Mouse (Mus musculus): ENCODE results near the gene Ttc9c.

Ttc9c gene

DNA sequence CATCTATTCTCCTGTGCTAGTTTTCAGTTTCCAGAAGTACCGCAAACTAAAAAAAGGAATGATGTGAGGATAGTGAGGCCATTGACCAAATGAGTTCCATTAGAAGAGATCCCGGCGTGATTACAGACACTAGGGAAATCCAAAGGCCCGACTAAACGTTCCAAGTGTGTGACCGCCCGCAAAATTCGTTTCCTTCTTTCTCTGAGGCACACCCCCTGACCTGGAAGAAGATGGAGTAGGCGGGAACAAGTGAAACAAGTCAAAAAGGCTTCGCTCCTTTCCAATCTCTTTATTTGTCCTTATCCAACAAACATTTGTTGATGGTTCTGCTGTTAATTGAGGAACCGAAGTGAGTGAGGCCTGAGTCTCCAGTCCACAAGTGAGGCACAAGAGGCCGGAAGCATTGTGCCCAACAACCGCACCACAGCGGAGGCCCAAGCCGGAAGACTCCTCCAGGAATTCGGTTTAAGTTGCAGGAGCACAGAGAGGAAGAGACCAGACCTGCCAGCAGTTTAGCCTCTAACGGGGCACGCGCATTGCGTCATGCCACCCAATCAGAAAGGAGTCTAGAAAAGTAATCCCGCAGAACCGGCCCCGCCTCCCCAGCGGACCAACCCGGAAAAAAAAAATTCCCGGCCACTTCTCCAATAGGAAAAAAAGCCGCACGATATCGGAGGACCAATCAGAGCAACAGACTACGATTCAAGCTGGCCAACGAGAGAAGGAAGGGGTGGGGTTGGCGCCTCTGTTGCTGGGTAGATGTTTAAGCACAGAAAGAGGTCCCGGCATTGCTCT is at the start of gene Ttc9c:
Gene Ttc9c (minus strand): TSS at position 533 of the 795 bp plus-strand sequence.
- TF ChIP-seq NANOG (IDR thresholded peaks at IDR 0.05; ENCODE audit: borderline replicate concordance, low read length) (no peak), CTCF (conservative IDR thresholded peaks at IDR 0.05; ENCODE audit: low read length) (no peak), POU5F1 (IDR thresholded peaks at IDR 0.05; ENCODE audit: borderline replicate concordance, low read length) (no peak)
- H3K9me3 ChIP-seq (ENCODE audit: low read length): no peaks in the 10 kb centered on the region
- peak within 1 kb of the TSS; percentile 99 for H3K4me3 ChIP-seq (replicated peaks; ENCODE audit: low read length)

DNA sequence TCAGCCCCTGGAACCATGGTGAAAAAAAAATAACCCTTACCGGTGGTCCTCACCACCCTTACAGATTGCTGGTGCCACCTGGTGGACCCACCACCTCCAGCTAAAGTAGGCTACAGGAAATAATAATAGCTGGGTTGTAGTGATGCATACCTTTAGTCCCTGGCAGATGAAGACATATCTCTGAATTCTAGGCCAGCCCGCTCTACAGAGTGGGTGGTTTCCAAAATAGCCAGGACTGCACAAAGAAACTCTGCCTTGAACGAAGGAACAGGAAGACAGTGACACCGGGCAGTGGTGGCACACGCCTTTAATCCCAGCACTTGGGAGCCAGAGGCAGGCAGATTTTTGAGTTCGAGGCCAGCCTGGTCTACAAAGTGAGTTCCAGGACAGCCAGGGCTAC is 45.1 kb upstream of the Ttc9c start:
- Histone ChIP-seq H3K36me3 (ENCODE audit: insufficient read depth, low read length) (no peaks in the 10 kb centered on the region), H3K4me1 (replicated peaks; ENCODE audit: low read depth, low read length) (peaks cover 4% of the 10 kb centered on the region; the same call in 1 of the 2 replicates), H3K27me3 (ENCODE audit: insufficient read depth, low read length) (no peaks in the 10 kb centered on the region), H3K9me3 (ENCODE audit: low read length) (no peaks in the 10 kb centered on the region), H3K4me3 (replicated peaks; ENCODE audit: low read length) (no peak overlapping the region)
- TF ChIP-seq POU5F1 (IDR thresholded peaks at IDR 0.05; ENCODE audit: borderline replicate concordance, low read length) (no peak), CTCF (conservative IDR thresholded peaks at IDR 0.05; ENCODE audit: low read length) (0 out of 2 replicates have a peak, but pooled peaks have one; percentile 9)

More for the DNA sequence above, at the start of gene Ttc9c:
- H3K27me3 ChIP-seq (ENCODE audit: insufficient read depth, low read length): no peaks in the 10 kb centered on the region
- peaks cover 75% of the 10 kb centered on the region for H3K36me3 ChIP-seq (ENCODE audit: insufficient read depth, low read length)
- peaks cover 63% of the 10 kb centered on the region for H3K4me1 ChIP-seq (replicated peaks; ENCODE audit: low read depth, low read length)

DNA sequence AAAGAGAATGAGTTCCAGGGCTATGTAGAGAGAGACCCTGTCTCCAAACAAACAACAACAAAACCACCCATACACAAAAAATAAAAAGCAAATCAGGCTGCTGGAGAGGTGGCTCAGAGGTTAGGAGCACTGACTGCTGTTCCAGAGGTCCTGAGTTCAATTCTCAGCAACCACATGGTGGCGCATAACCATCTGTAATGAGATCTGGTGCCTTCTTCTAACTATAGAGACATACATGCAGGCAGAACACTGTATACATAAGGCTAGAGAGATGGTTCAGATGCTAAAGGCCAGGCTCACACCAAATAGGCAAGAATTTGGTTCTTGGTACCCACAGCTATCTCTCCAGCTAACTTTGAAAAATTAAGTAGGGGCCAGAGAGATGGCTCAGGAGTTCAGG is 39.9 kb upstream of the Ttc9c start:
- H3K9me3 ChIP-seq (ENCODE audit: low read length): no peaks in the 10 kb centered on the region
- no peak for TF ChIP-seq POU5F1 (IDR thresholded peaks at IDR 0.05; ENCODE audit: borderline replicate concordance, low read length)
- peak; percentile 29 for TF ChIP-seq CTCF (conservative IDR thresholded peaks at IDR 0.05; ENCODE audit: low read length)
- no peaks in the 10 kb centered on the region for H3K4me1 ChIP-seq (replicated peaks; ENCODE audit: low read depth, low read length)
- H3K36me3 ChIP-seq (ENCODE audit: insufficient read depth, low read length): no peaks in the 10 kb centered on the region
- no peak overlapping the region for H3K4me3 ChIP-seq (replicated peaks; ENCODE audit: low read length)
- no peaks in the 10 kb centered on the region for H3K27me3 ChIP-seq (ENCODE audit: insufficient read depth, low read length)

DNA sequence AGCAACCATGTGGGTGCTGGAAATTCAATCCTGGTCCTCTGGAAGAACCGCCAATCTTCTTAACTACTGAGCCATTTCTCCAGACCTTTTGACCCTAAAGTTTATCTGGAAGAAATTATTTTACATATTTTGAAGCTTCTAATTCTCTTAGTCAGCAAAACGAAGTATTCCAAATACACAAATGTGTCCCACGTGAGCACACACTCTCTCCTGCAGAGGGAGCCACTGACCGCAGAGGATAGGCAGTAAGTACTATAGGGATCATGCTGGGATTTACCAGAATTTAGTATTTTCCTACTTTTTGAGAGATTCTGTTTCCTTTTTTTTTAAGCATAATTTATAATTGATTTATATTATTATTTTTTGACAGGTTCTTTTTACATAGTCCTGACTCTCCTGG is 38.6 kb upstream of the Ttc9c start:
- H3K4me3 ChIP-seq (replicated peaks; ENCODE audit: low read length): no peak overlapping the region
- no peaks in the 10 kb centered on the region for H3K27me3 ChIP-seq (ENCODE audit: insufficient read depth, low read length)
- no peak for TF ChIP-seq POU5F1 (IDR thresholded peaks at IDR 0.05; ENCODE audit: borderline replicate concordance, low read length)
- TF ChIP-seq CTCF (conservative IDR thresholded peaks at IDR 0.05; ENCODE audit: low read length): peak; percentile 79
- H3K36me3 ChIP-seq (ENCODE audit: insufficient read depth, low read length): no peaks in the 10 kb centered on the region
- H3K4me1 ChIP-seq (replicated peaks; ENCODE audit: low read depth, low read length): peaks cover 1% of the 10 kb centered on the region
- no peaks in the 10 kb centered on the region for H3K9me3 ChIP-seq (ENCODE audit: low read length)

DNA sequence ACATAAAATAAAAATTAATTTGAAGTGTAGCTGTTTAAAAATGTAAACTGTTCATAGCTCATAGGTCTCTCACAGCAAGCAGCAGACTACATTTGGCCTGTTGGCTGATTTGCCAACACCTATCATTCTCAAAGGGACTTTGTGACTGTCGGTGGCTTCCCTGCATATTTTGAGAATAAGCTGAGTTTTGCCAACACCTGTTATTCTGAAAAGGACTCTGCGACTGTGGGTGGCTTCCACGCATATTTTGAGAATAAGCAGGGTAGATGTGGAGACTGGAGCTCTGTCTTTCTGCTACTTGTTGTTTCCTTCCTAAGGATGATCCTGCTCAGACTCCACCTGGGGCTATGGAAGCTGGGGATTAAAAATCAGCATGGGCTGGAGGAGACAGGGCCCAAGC is 34.0 kb upstream of the Ttc9c start:
- no peaks in the 10 kb centered on the region for H3K9me3 ChIP-seq (ENCODE audit: low read length)
- TF ChIP-seq CTCF (conservative IDR thresholded peaks at IDR 0.05; ENCODE audit: low read length) (no peak), NANOG (IDR thresholded peaks at IDR 0.05; ENCODE audit: borderline replicate concordance, low read length) (no peak), POU5F1 (IDR thresholded peaks at IDR 0.05; ENCODE audit: borderline replicate concordance, low read length) (no peak)
- peaks cover 8% of the 10 kb centered on the region for H3K36me3 ChIP-seq (ENCODE audit: insufficient read depth, low read length)
- H3K27me3 ChIP-seq (ENCODE audit: insufficient read depth, low read length): no peaks in the 10 kb centered on the region
- no peak overlapping the region for H3K4me3 ChIP-seq (replicated peaks; ENCODE audit: low read length)
- peaks cover 43% of the 10 kb centered on the region for H3K4me1 ChIP-seq (replicated peaks; ENCODE audit: low read depth, low read length)

DNA sequence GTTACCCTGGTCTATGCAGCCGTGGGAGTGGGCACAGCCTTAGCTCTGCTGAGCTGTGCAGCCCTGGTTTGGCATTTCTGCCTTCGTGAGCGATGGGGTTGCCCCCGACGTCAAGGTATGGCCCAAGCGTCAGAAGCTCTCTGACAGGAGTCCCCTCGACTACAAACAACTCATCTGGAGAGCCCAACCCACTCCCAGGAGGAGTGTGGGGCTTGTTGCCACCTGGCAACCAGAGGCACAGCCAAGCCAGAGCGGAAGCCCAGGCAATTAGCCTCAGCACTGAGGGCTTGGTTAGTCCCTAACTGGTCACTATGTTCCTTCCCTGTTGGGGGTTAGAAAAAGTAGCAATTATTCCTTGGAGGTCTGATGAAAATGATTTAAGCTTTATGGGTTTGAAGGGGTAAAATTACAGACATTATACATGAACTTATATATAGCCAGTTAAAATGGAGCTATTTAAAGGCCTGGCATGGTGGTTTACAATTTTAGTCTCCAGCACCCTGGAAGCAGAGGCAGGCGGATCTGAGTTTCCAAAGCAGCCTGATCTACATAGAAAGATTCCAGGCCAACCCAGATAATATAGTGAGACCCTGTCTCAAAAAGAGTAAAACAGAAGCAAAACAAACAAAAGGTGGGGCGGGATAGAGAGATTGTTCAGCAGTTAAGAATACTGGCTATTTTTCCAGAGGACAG is 33.2 kb upstream of the Ttc9c start:
- H3K4me1 ChIP-seq (replicated peaks; ENCODE audit: low read depth, low read length): peaks cover 50% of the 10 kb centered on the region
- no peaks in the 10 kb centered on the region for H3K27me3 ChIP-seq (ENCODE audit: insufficient read depth, low read length)
- TF ChIP-seq POU5F1 (IDR thresholded peaks at IDR 0.05; ENCODE audit: borderline replicate concordance, low read length) (no peak), NANOG (IDR thresholded peaks at IDR 0.05; ENCODE audit: borderline replicate concordance, low read length) (no peak), CTCF (conservative IDR thresholded peaks at IDR 0.05; ENCODE audit: low read length) (no peak)
- peak overlapping the region; percentile 76 for H3K4me3 ChIP-seq (replicated peaks; ENCODE audit: low read length)
- H3K9me3 ChIP-seq (ENCODE audit: low read length): no peaks in the 10 kb centered on the region
- H3K36me3 ChIP-seq (ENCODE audit: insufficient read depth, low read length): peaks cover 14% of the 10 kb centered on the region

DNA sequence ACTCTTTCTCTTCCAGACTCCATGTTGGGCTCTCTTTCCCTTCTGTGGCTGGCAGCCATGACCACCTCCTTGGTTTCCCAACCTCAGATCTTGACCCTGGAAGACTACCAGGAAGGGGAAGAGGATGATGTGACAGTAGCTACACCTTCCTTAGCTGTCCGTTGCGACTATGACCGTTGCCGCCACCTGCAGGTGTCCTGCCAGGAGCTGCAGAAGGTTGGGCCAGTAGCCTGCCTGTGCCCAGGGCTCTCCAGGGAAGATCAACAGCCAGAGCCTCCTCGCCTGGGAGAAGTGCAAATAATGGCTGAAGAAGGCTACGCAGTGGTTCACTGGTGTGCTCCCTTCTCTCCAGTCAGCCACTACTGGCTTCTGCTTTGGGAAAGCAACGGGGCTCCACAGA is 32.5 kb upstream of the Ttc9c start:
- Histone ChIP-seq H3K36me3 (ENCODE audit: insufficient read depth, low read length) (peaks cover 22% of the 10 kb centered on the region), H3K9me3 (ENCODE audit: low read length) (no peaks in the 10 kb centered on the region), H3K27me3 (ENCODE audit: insufficient read depth, low read length) (no peaks in the 10 kb centered on the region), H3K4me3 (replicated peaks; ENCODE audit: low read length) (peak overlapping the region; percentile 76), H3K4me1 (replicated peaks; ENCODE audit: low read depth, low read length) (peaks cover 58% of the 10 kb centered on the region)
- TF ChIP-seq CTCF (conservative IDR thresholded peaks at IDR 0.05; ENCODE audit: low read length) (peak; percentile 10; the same call in 1 of the 2 replicates), NANOG (IDR thresholded peaks at IDR 0.05; ENCODE audit: borderline replicate concordance, low read length) (no peak), POU5F1 (IDR thresholded peaks at IDR 0.05; ENCODE audit: borderline replicate concordance, low read length) (no peak)

DNA sequence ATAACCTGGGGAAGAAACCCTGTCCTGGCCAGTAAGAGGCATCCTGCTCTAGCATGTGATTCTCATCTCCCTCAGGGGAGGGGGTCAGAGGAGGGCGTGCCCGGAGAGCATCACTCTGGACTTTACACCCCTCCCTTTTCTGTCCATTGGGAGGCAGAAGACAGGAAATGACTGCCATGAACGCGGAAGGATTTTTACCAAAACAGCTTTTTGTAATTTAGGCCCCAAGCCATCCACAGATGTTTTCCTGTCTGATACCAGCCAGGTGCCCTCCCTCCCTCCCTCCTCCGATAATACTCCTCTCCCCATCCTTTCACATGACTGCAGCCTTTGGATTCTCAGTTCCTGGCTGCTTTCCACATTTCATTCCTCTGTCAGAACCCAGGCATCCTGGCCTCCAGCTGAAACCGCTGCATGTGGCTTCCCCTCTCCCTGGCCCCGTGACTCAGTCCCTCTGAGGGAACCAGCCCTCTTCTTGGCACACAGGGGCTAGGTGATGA is 31.3 kb upstream of the Ttc9c start, which contains the start of gene Lrrn4cl:
Gene Lrrn4cl (plus strand): TSS at position 367 of the 500 bp plus-strand sequence.
- peaks cover 33% of the 10 kb centered on the region for H3K36me3 ChIP-seq (ENCODE audit: insufficient read depth, low read length)
- H3K9me3 ChIP-seq (ENCODE audit: low read length): no peaks in the 10 kb centered on the region
- peak within 1 kb of the TSS; percentile 76 for H3K4me3 ChIP-seq (replicated peaks; ENCODE audit: low read length)
- TF ChIP-seq NANOG (IDR thresholded peaks at IDR 0.05; ENCODE audit: borderline replicate concordance, low read length) (no peak), CTCF (conservative IDR thresholded peaks at IDR 0.05; ENCODE audit: low read length) (no peak), POU5F1 (IDR thresholded peaks at IDR 0.05; ENCODE audit: borderline replicate concordance, low read length) (no peak)
- no peaks in the 10 kb centered on the region for H3K27me3 ChIP-seq (ENCODE audit: insufficient read depth, low read length)
- H3K4me1 ChIP-seq (replicated peaks; ENCODE audit: low read depth, low read length): peaks cover 61% of the 10 kb centered on the region
